Mouse (Mus musculus) ES-Bruce4 (cell line): ENCODE measurements around the gene Atad5. TPM values are rescaled to one million over a fixed set of nuclear protein-coding genes. Genes with fewer than 3 reads are reported as not detected.

ENCODE experiments used
- H3K27ac ChIP-seq: 2 replicates; pipeline ENCODE4 v1.5.1; 2012; ENCODE audit warnings: low read length, inconsistent platforms; ENCODE audit not compliant: insufficient read depth
- H3K27me3 ChIP-seq: 2 replicates; pipeline ENCODE4 v1.6.1; 2012; ENCODE audit warnings: mild to moderate bottlenecking, low read length, inconsistent platforms; ENCODE audit not compliant: control insufficient read depth, poor library complexity, insufficient read depth, severe bottlenecking
- H3K36me3 ChIP-seq: 2 replicates; pipeline ENCODE4 v1.6.1; 2012; ENCODE audit warnings: inconsistent platforms, mild to moderate bottlenecking, low read length, moderate library complexity; ENCODE audit not compliant: control insufficient read depth, poor library complexity, insufficient read depth, severe bottlenecking
- H3K4me1 ChIP-seq: one replicate; pipeline ENCODE4 v1.8.1; 2011; ENCODE audit warnings: low read length; ENCODE audit not compliant: control insufficient read depth, insufficient read depth
- H3K4me3 ChIP-seq: 2 replicates; pipeline ENCODE4 v1.5.1; 2011; ENCODE audit warnings: low read depth, mild to moderate bottlenecking, low read length
- H3K9ac ChIP-seq: 2 replicates; pipeline ENCODE4 v1.6.1; 2012; ENCODE audit warnings: low read depth, mild to moderate bottlenecking, inconsistent platforms; ENCODE audit not compliant: poor library complexity, severe bottlenecking
- H3K9me3 ChIP-seq: replicated peaks from 2 replicates; pipeline ENCODE4 v1.6.1; 2012; ENCODE audit warnings: mild to moderate bottlenecking, low read length, inconsistent platforms; ENCODE audit not compliant: control insufficient read depth, poor library complexity, insufficient read depth, severe bottlenecking
- CTCF ChIP-seq: IDR thresholded peaks from one replicate; pipeline ENCODE4 v1.8.1; 2011; ENCODE audit warnings: low read depth, low read length
- EP300 ChIP-seq: IDR thresholded peaks from 2 replicates; pipeline ENCODE4 v1.6.1; 2011; ENCODE audit warnings: low read depth, low read length; ENCODE audit not compliant: insufficient read depth
- POLR2A ChIP-seq: IDR thresholded peaks from one replicate; pipeline ENCODE4 v1.8.1; 2011; ENCODE audit warnings: low read length; ENCODE audit not compliant: insufficient read depth
- polyA plus RNA-seq: library from polyadenylated mRNA; stranded (reverse); fragments of >200 nt; gene quantifications from 2 replicates; pipeline ENCODE4 v1.2.4, GENCODE M21; 2011; ENCODE audit warnings: low read depth; ENCODE audit not compliant: missing spikeins, insufficient read depth, insufficient read length

The Atad5 gene
- polyA plus RNA-seq, 1 experiment = 26.6 TPM

DNA sequence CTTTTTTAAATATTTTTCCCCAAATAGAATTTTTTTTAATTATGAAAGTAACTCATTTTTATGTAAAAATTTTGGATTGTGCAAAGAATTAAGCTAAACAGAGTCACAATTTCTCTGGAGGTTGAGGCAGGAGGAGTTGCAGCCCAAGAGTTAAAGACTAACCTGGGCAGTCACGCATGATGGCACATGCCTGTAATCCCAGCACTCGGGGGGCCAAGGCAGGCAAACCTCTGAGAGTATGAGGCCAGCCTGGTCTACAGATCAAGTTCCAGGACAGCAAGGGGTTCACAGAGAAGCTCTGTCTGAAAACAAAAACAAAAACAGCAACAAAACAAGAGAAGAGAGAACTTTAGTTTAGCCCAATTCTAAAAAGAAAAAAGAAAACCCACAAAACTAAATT is 75.0 kb downstream of the Atad5 start:
- Histone ChIP-seq H3K36me3 (no peaks in the 10 kb centered on the region), H3K27me3 (no peaks in the 10 kb centered on the region), H3K9me3 (no peaks in the 10 kb centered on the region), H3K4me3 (no peak overlapping the region), H3K27ac (no peak overlapping the region), H3K4me1 (peaks cover 3% of the 10 kb centered on the region), H3K9ac (no peak overlapping the region)
- no peak for TF ChIP-seq POLR2A
- TF ChIP-seq CTCF = no peak
- TF ChIP-seq EP300 = no peak

DNA sequence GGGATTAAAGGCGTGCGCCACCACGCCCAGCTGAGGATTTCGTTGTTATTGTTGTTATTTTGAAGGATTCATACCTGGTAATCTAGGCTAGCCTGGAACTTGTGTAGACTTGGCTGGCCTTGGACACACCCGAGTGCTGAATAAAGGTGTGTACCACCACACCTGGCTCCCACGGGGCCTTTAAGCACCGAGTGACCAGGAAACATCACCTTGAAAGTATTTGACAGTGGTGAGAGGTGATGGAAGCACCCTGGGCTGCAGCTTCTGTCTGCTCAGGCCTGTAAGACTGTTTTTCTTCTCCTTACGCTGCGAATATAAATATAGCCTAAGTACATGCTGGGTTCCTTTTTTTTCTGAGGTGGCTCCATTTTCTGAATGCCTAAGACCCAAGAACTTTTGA is 78.9 kb downstream of the Atad5 start:
- Histone ChIP-seq H3K9ac (no peak overlapping the region), H3K9me3 (no peaks in the 10 kb centered on the region), H3K4me3 (no peak overlapping the region), H3K36me3 (no peaks in the 10 kb centered on the region), H3K27ac (no peak overlapping the region), H3K4me1 (peaks cover 7% of the 10 kb centered on the region), H3K27me3 (no peaks in the 10 kb centered on the region)
- TF ChIP-seq EP300 (no peak), POLR2A (no peak), CTCF (no peak)

DNA sequence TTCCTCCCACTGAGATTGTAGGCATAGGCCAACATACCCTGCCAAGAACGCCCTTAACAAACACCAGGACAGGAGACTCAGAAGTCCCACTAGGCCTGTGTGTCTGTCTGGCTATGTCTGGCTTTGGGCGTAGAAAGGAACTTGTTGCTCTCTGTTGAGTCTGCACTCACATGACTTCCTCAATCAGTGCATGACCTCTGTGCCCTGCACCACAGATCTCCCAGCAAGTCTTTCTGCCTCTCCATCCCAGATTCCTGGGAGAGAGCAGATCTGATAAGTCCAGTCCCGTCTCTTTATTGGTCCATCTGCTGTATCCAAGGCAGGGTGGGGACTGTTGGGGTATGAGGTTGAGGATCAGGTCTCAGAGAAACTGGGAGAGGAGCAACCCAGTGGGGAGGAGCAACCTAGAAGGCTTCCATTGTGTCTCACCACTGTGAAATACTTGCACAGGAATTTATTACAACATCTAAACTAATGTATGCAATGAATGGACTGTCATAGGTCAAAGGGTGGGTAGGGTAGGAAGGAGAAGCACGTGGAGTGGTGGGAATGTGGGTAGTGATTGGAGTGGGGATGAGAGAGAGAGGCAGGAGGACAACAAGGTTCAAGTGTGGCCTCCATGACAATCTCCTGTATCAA is 79.5 kb downstream of the Atad5 start:
- no peaks in the 10 kb centered on the region for H3K27me3 ChIP-seq
- H3K27ac ChIP-seq = no peak overlapping the region
- H3K4me3 ChIP-seq = no peak overlapping the region
- TF ChIP-seq POLR2A (no peak), CTCF (no peak), EP300 (no peak)
- H3K36me3 ChIP-seq = no peaks in the 10 kb centered on the region
- H3K4me1 ChIP-seq = peaks cover 6% of the 10 kb centered on the region
- H3K9me3 ChIP-seq = no peaks in the 10 kb centered on the region
- no peak overlapping the region for H3K9ac ChIP-seq

DNA sequence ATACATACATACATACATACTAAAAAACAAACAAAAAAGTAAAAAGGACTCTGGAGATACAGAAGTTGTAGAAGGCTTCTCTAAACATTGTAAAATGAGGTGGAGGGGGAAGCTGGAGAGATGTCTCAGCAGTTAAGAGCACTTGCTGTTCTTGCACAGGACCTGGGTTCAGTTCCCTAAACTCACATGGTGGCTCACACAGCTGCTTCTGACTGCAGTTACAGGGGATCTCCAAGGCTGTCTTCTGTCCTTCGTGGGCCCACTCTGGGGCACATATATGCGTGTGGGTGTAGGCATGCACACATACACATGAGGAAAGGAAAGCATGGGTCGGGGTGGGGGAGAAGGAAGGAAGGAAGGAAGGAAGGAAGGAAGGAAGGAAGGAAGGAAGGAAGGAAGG is 80.4 kb downstream of the Atad5 start:
- H3K36me3 ChIP-seq = no peaks in the 10 kb centered on the region
- TF ChIP-seq POLR2A (no peak), CTCF (no peak), EP300 (no peak)
- H3K9me3 ChIP-seq = no peaks in the 10 kb centered on the region
- H3K9ac ChIP-seq = no peak overlapping the region
- no peak overlapping the region for H3K4me3 ChIP-seq
- no peak overlapping the region for H3K27ac ChIP-seq
- H3K27me3 ChIP-seq = no peaks in the 10 kb centered on the region
- peaks cover 6% of the 10 kb centered on the region for H3K4me1 ChIP-seq

DNA sequence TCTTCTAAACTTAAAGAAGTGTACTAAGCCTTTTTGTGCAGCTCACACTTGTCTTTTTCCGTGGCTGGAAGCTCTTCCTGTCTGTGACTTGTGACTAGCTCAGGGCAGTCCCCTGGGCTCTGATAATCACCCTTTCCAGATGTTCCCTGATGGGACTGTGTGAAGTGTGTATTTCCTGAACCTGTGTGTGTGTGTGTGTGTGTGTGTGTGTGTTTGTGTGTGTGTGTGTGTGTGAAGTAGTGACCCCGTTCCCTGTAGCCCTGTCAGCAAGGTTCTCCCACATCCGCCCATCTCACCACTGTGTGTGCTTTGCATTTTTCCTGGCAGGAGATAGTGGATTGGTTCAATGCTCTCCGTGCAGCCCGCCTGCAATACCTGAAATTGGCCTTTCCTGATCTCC is 81.2 kb downstream of the Atad5 start:
- H3K27me3 ChIP-seq = no peaks in the 10 kb centered on the region
- no peak overlapping the region for H3K9ac ChIP-seq
- no peaks in the 10 kb centered on the region for H3K36me3 ChIP-seq
- no peaks in the 10 kb centered on the region for H3K9me3 ChIP-seq
- H3K4me3 ChIP-seq = no peak overlapping the region
- no peak overlapping the region for H3K27ac ChIP-seq
- TF ChIP-seq EP300 (no peak), POLR2A (no peak), CTCF (no peak)
- H3K4me1 ChIP-seq = peaks cover 6% of the 10 kb centered on the region

DNA sequence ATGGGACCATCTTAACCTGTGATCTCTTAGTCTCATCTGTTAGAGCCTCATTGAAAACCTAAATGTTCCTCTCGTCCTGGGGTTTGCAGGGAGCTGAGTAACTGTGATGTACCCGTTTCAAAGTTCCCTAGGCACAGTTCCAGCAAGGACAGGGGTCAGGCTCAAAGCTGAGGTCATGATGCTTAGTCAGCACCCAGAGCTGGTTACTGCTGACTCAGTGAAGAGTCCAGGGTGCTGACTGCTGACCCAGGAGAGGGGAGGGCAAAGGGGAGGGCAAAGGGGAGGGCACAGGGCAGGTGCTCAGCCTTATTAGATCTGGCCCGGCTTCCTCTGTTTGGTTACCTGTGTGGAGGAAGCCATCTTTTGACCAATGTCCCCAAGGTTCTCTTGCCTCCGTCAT is 82.7 kb downstream of the Atad5 start:
- no peak overlapping the region for H3K9ac ChIP-seq
- H3K4me1 ChIP-seq = peaks cover 10% of the 10 kb centered on the region
- no peak overlapping the region for H3K4me3 ChIP-seq
- H3K27me3 ChIP-seq = no peaks in the 10 kb centered on the region
- H3K36me3 ChIP-seq = no peaks in the 10 kb centered on the region
- no peak overlapping the region for H3K27ac ChIP-seq
- no peak for TF ChIP-seq CTCF
- no peak for TF ChIP-seq EP300
- TF ChIP-seq POLR2A = no peak
- no peaks in the 10 kb centered on the region for H3K9me3 ChIP-seq
